Mouse (Mus musculus) cortical plate, adult 2 months (tissue): ENCODE results near the gene Gse1.

Experiments used
- CTCF ChIP-seq: fragments of 200-500 bp; IDR thresholded peaks from 2 replicates; pipeline ENCODE4 v1.5.1; 2011; ENCODE audit warnings: mild to moderate bottlenecking, control low read depth, low read length; ENCODE audit not compliant: insufficient read depth; ENCODE audit errors: extremely low read depth
- POLR2A ChIP-seq: fragments of 200-500 bp; IDR thresholded peaks from 2 replicates; pipeline ENCODE4 v1.6.1; 2011; ENCODE audit warnings: mild to moderate bottlenecking, low read length, control low read depth; ENCODE audit not compliant: insufficient read depth; ENCODE audit errors: extremely low read depth

DNA sequence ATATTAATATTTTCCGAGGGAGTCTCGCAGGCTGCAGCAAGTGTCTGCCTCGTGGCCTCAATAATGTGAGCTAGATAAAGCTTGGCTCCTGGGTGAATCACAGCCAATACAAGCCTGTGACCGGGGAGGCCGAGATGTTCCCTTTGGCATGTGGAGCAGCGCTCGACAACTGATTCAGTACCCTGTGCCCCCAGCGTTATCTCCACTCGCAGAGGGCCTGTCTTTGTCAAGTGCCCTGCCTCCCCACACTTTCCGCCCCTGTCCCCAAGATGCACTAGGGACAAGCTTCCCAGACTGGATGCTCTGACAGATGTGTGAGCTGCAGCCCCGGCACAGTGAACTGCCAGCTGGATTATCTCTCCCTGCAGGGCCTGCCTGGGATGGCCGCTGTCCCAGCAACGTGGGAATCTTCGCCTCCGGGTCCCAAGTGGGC is 233.9 kb downstream of the Gse1 start:
- TF ChIP-seq POLR2A = no peak
- no peak for TF ChIP-seq CTCF
